Mouse (Mus musculus): Measurements from ENCODE around the gene Ypel3.

DNA sequence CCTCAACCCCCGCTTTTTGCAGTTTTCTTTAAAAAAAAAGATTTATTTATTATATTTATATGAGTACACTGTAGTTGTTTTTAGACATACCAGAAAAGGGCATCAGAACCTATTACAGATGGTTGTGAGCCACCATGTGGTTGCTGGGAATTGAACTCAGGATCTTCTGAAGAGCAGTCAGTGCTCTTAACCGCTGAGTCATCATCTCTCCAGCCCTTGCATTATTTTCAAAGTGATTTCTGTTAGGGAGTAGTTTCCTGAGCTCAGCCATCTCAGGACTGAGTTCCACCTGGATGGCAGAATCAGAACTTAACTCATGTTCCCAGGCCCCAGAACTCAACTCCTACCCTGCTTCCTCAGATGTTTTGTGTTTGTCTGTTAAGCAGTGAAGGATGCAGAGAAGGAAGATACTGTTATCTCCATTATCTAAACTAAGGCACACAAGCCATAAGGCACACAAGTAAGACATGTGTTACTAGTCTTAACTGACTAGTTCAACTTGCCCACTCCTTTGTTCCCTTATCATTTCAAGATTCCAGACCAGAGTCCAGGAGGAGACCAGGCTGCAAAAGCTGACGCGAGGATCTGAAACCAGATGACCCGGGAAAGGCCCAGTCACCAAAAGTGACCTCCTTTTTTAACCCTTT, 33.1 kb downstream of the Ypel3 start:
- TF ChIP-seq ETS1 (conservative IDR thresholded peaks at IDR 0.05; ENCODE audit: low read depth, low read length) (no peak), CTCF (conservative IDR thresholded peaks at IDR 0.05 in 1 of 2, IDR thresholded peaks at IDR 0.05 in 1 of 2; ENCODE audit: low read depth in 2 of 2, low read length in 2 of 2) (no peak), POLR2A (IDR thresholded peaks at IDR 0.05; ENCODE audit: low read depth, low read length) (no peak), IRF4 (IDR thresholded peaks at IDR 0.05; ENCODE audit: low read depth, low read length) (no peak), MEF2A (IDR thresholded peaks at IDR 0.05; ENCODE audit: borderline replicate concordance, low read depth, low read length) (no peak), MAX (IDR thresholded peaks at IDR 0.05; ENCODE audit: low read length) (no peak), BHLHE40 (IDR thresholded peaks at IDR 0.05; ENCODE audit: low read depth, low read length) (no peak), KAT2A (IDR thresholded peaks at IDR 0.05; ENCODE audit: insufficient replicate concordance, low read length) (no peak), TCF12 (IDR thresholded peaks at IDR 0.05; ENCODE audit: low read depth, low read length) (no peak), MAZ (IDR thresholded peaks at IDR 0.05; ENCODE audit: low read depth, low read length) (no peak)

Measured in CH12.LX (cell line).